Mouse (Mus musculus) testis, adult 2 months (tissue): ENCODE results near the gene Pigl. TPM values are rescaled to one million over a fixed set of nuclear protein-coding genes. Genes with fewer than 3 reads are reported as not detected.

ENCODE experiments used
- H3K27ac ChIP-seq: fragments of 200-500 bp; 2 replicates; pipeline ENCODE4 v1.5.1; 2012; ENCODE audit warnings: low read depth, low read length; ENCODE audit not compliant: control insufficient read depth, insufficient read depth
- H3K27me3 ChIP-seq: fragments of 200-500 bp; 2 replicates; pipeline ENCODE4 v1.6.1; 2012; ENCODE audit warnings: mild to moderate bottlenecking, low read length, moderate library complexity; ENCODE audit not compliant: control insufficient read depth, insufficient read depth
- H3K36me3 ChIP-seq: fragments of 200-500 bp; 2 replicates; pipeline ENCODE4 v1.6.1; 2012; ENCODE audit warnings: mild to moderate bottlenecking, low read length; ENCODE audit not compliant: control insufficient read depth, insufficient read depth
- H3K4me1 ChIP-seq: fragments of 200-500 bp; 2 replicates; pipeline ENCODE4 v1.6.1; 2012; ENCODE audit warnings: low read length; ENCODE audit not compliant: control insufficient read depth, insufficient read depth
- H3K4me3 ChIP-seq: fragments of 200-500 bp; 2 replicates; pipeline ENCODE4 v1.5.1; 2012; ENCODE audit warnings: low read depth, mild to moderate bottlenecking, low read length, moderate library complexity, mixed read lengths; ENCODE audit not compliant: control insufficient read depth
- CTCF ChIP-seq: fragments of 200-500 bp; IDR thresholded peaks from 2 replicates; pipeline ENCODE4 v1.5.1; 2012; ENCODE audit warnings: low read depth, mild to moderate bottlenecking, inconsistent platforms, low read length, moderate library complexity; ENCODE audit not compliant: control insufficient read depth, insufficient read depth, insufficient replicate concordance
- POLR2A ChIP-seq: fragments of 200-500 bp; IDR thresholded peaks from 2 replicates; pipeline ENCODE4 v1.6.1; 2012; ENCODE audit warnings: low read depth, mild to moderate bottlenecking, inconsistent platforms, low read length, moderate library complexity; ENCODE audit not compliant: control insufficient read depth
- polyA plus RNA-seq: library from polyadenylated mRNA; depleted of rRNA; stranded (reverse); fragments of >200 nt; gene quantifications from 2 replicates; pipeline ENCODE4 v1.2.3, GENCODE M21; 2012

Pigl gene
- polyA plus RNA-seq, 1 experiment: 5.8 TPM

- H3K36me3 ChIP-seq: no peaks in the 10 kb centered on the region; the same call in 1 of the 2 replicates
- peaks cover 5% of the 10 kb centered on the region for H3K4me1 ChIP-seq
- no peak for TF ChIP-seq POLR2A
- no peak for TF ChIP-seq CTCF
- no peaks in the 10 kb centered on the region for H3K27me3 ChIP-seq
- H3K27ac ChIP-seq: peak overlapping the region; percentile 69
- H3K4me3 ChIP-seq: no peak overlapping the region; the same call in 1 of the 2 replicates
Observed at GRCm38 (mm10) chr11:62537089-62537488, 78.8 kb downstream of the Pigl start.

GRCm38 (mm10) chr11:62537590-62537989, 79.3 kb downstream of the Pigl start:
- peak overlapping the region; percentile 83 for H3K27ac ChIP-seq

DNA sequence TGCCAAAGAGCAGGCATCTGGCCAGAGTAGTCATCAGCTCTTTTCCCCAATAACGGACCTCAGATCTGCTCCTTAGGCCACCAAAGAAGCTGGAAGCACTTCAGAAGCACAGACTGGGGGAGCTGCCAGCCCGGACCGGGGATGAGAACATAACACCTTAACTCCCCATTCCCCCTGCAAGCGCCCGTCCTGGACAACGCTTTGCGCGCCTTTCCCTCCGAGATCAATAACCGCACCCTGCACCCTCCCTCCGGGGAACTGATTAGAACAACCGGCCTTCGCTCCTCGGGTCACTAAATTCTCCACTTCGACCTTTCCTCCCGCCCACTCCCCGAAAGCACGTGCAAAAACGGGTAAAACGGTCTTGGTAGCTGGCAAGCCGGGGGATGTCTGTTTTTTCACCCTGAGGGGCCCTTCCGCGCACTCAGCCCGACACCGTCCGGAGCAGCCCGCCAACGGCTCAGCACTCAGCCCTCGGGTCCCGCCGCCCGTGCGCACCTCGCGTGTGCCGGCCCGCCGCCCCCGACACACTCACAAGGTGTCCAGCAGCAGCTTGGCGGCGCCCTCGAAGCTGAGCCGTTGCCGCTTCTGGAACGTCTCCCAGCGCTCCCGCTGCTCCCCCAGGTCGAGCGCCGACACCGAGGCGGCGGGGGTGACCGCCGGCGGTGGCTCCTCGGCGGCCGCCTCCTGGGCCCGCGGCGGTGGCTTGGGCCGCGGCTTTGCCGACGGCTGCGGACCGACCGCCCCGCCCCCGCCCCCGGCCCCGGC, 80.2 kb downstream of the Pigl start:
- Histone ChIP-seq H3K27me3 (no peaks in the 10 kb centered on the region), H3K4me3 (peak overlapping the region; percentile 89), H3K27ac (peak overlapping the region; percentile 91), H3K36me3 (no peaks in the 10 kb centered on the region; the same call in 1 of the 2 replicates), H3K4me1 (peaks cover 5% of the 10 kb centered on the region)
- TF ChIP-seq CTCF: no peak
- TF ChIP-seq POLR2A: peak; percentile 76; the same call in 1 of the 2 replicates

More at GRCm38 (mm10) chr11:62537590-62537989, 79.3 kb downstream of the Pigl start:
- Histone ChIP-seq H3K27me3 (no peaks in the 10 kb centered on the region), H3K4me3 (peak overlapping the region; percentile 78), H3K36me3 (no peaks in the 10 kb centered on the region; the same call in 1 of the 2 replicates), H3K4me1 (peaks cover 5% of the 10 kb centered on the region)
- no peak for TF ChIP-seq CTCF
- no peak for TF ChIP-seq POLR2A

DNA sequence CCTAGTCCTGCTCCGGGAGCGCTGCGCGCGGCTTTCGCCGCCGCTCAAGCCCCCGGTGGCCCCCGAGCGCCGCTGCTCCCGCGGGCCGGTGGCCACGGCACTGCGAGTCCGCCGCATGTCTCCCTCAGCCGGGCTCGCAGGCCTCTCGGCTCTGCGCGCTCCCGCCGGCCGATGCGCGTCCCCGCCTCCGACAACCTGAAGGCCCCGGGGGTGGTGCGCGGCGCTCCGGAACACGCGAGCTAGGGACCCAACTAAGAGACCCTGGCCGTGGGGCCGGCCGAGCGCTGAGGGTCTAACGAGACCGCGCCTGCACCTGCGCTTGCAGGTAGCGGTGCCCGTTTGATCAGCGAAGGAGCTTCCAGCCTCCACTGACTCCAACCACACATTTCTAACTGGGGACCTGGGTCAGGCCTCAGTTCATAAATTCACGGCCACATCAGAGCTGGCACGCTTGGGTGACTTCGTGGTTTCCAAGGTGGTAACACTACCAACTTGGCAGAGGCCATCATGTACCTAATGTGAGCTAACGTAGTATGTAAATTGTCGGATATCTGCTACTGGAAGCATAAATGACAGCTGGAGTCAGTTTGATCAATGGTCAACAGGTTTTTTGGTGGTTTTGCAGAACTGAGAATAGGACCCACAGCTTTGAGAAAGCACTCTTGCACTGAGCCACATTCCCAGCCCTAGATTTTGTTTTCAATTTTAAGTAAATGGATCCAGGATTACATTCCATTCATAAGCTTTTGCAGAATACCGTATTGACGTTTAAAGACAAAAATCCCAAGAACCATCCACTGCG, 81.0 kb downstream of the Pigl start, which contains the start of gene Cenpv:
TSS of gene Cenpv (minus strand) at position 173 of the 802 bp plus-strand sequence.
- no peaks in the 10 kb centered on the region; the same call in 1 of the 2 replicates for H3K36me3 ChIP-seq
- H3K4me3 ChIP-seq: peak within 1 kb of the TSS; percentile 89
- H3K4me1 ChIP-seq: peaks cover 5% of the 10 kb centered on the region
- no peaks in the 10 kb centered on the region for H3K27me3 ChIP-seq
- TF ChIP-seq CTCF (no peak), POLR2A (peak; percentile 62)
- H3K27ac ChIP-seq: peak within 1 kb of the TSS; percentile 91

GRCm38 (mm10) chr11:62540167-62540566, 81.9 kb downstream of the Pigl start:
- H3K4me1 ChIP-seq: peaks cover 5% of the 10 kb centered on the region
- peak overlapping the region; percentile 60 for H3K4me3 ChIP-seq
- no peaks in the 10 kb centered on the region for H3K27me3 ChIP-seq
- no peaks in the 10 kb centered on the region; the same call in 1 of the 2 replicates for H3K36me3 ChIP-seq
- no peak overlapping the region for H3K27ac ChIP-seq
- no peak for TF ChIP-seq POLR2A

- H3K4me1 ChIP-seq: peaks cover 5% of the 10 kb centered on the region
- TF ChIP-seq CTCF (no peak), POLR2A (no peak)
- H3K36me3 ChIP-seq: no peaks in the 10 kb centered on the region; the same call in 1 of the 2 replicates
- no peak overlapping the region; the same call in 1 of the 2 replicates for H3K4me3 ChIP-seq
- H3K27me3 ChIP-seq: no peaks in the 10 kb centered on the region
- H3K27ac ChIP-seq: no peak overlapping the region
Observed at GRCm38 (mm10) chr11:62540969-62541368, 82.7 kb downstream of the Pigl start.

GRCm38 (mm10) chr11:62541581-62541980, 83.3 kb downstream of the Pigl start:
- Histone ChIP-seq H3K4me1 (peaks cover 5% of the 10 kb centered on the region), H3K27me3 (no peaks in the 10 kb centered on the region), H3K27ac (no peak overlapping the region), H3K4me3 (no peak overlapping the region), H3K36me3 (no peaks in the 10 kb centered on the region; the same call in 1 of the 2 replicates)
- TF ChIP-seq POLR2A (no peak), CTCF (no peak)
